Mouse (Mus musculus) forebrain, embryonic 12.5 days (tissue): ENCODE measurements at regions not wholly inside any gene's neighbourhood (a gene's known extent, or its start where the extent isn't known, plus 50 kb on each side); places are given as distances from the start of the nearest gene placed in this dataset.
A peak's percentile ranks its signal among the peaks of the same experiment; 100 is the strongest.

Experiments
- ATAC-seq: fragments of 200-750 bp; cut with Nextera tagmentation; 2 replicates; pipeline ENCODE4 v1.8.0; 2017; ENCODE audit warnings: moderate TSS enrichment; ENCODE audit not compliant: low FRiP score
- H3K27ac ChIP-seq: fragments of 300-500 bp; sonication (generic); 2 replicates; pipeline ENCODE4 v1.5.1; 2016; ENCODE audit warnings: mild to moderate bottlenecking
- H3K27me3 ChIP-seq: fragments of 300-500 bp; sonication (generic); 2 replicates; pipeline ENCODE4 v1.6.1; 2016; ENCODE audit warnings: mild to moderate bottlenecking
- H3K36me3 ChIP-seq: fragments of 300-500 bp; sonication (generic); replicated peaks from 2 replicates; pipeline ENCODE4 v1.6.1; 2016; ENCODE audit warnings: mild to moderate bottlenecking
- H3K4me1 ChIP-seq: fragments of 300-500 bp; sonication (generic); 2 replicates; pipeline ENCODE4 v1.6.1; 2016
- H3K4me2 ChIP-seq: fragments of 300-500 bp; sonication (generic); 2 replicates; pipeline ENCODE4 v1.6.1; 2016; ENCODE audit warnings: mild to moderate bottlenecking, moderate library complexity
- H3K4me3 ChIP-seq: fragments of 300-500 bp; sonication (generic); replicated peaks from 2 replicates; pipeline ENCODE4 v1.5.1; 2016; ENCODE audit warnings: mild to moderate bottlenecking
- H3K9ac ChIP-seq: fragments of 300-500 bp; sonication (generic); 2 replicates; pipeline ENCODE4 v1.6.1; 2016; ENCODE audit warnings: mild to moderate bottlenecking
- H3K9me3 ChIP-seq: fragments of 300-500 bp; sonication (generic); 2 replicates; pipeline ENCODE4 v1.6.1; 2016
- WGBS: fragments of 180-500 bp; shearing (Covaris S2); methylation state at CpG from one replicate; pipeline ENCODE4 v1.1.7; 2016; 5-methylcytosine and 5-hydroxymethylcytosine counted together

DNA sequence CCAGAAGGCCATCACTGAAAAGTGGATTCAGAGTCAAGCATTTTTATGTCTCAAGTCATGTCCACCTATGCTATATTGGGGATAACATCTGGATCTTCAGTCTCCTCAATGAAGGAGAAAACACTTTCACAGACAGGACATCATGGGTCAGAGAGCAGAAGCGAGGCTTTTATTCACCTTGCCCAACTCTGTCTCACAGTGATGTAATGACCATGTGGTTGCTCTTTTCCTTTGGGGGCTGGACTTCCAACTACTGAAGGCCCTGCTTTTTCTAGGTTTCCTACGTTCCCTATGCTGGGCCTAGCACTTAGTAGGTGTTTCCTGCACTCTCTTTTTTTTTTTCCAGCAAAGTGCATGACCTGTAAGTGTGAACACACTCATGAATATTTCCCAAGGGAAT lies 130.4 kb downstream of the 4933412E24Rik start:
- Histone ChIP-seq H3K4me2 (no peak overlapping the region), H3K36me3 (no peaks in the 10 kb centered on the region), H3K4me1 (no peaks in the 10 kb centered on the region), H3K4me3 (no peak overlapping the region), H3K9ac (no peak overlapping the region), H3K9me3 (no peaks in the 10 kb centered on the region), H3K27ac (no peak overlapping the region), H3K27me3 (no peaks in the 10 kb centered on the region)
- WGBS, result 79% methylated on average over 2 of the region's 2 CpGs
- no peak for ATAC-seq

DNA sequence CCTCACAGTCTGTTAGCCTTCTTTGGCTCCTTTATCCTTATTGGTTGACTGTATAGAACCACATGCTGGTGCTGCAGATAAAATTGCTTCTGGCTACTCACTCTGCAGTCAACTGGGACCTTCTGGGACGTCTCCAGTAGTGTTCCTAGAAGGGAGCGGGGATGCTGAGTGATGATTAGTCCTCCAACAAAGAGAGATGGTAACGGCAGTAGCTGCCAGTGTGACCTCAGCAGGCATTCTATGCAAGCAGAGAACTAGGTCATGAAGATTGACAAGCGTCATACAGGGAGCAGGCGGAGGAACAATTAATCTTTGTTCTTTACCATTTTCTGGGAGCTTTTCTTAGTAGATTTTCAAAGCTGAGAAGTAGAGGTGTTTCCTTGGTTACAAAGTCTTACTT lies 134.0 kb downstream of the 4933412E24Rik start:
- ATAC-seq, result no peak
- Histone ChIP-seq H3K4me1 (no peaks in the 10 kb centered on the region), H3K36me3 (no peaks in the 10 kb centered on the region), H3K9me3 (no peaks in the 10 kb centered on the region), H3K4me2 (no peak overlapping the region), H3K9ac (no peak overlapping the region), H3K27ac (no peak overlapping the region), H3K27me3 (no peaks in the 10 kb centered on the region), H3K4me3 (no peak overlapping the region)
- WGBS, result 72% methylated on average over 5 of the region's 5 CpGs

DNA sequence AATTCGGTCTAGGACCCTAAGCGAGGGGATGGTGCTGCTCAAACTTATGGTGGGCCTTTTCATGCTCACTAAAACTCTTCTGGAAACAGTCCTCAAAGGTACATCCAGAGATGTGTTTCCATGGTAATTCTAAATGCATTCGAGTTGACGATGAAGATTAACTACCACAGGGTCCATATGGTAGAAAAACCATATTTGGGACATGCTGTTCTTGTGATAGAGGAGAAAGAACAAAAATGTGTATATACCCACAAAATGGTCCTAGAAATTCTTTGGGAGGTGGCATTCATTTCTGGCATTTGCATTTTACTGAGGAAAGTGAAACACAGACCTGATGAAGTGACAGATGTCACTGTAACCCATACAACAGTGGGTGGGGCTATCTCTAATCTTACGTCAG lies 136.0 kb downstream of the 4933412E24Rik start:
- no peak overlapping the region for H3K27ac ChIP-seq
- no peaks in the 10 kb centered on the region for H3K27me3 ChIP-seq
- no peaks in the 10 kb centered on the region for H3K9me3 ChIP-seq
- no peak overlapping the region for H3K4me2 ChIP-seq
- H3K4me3 ChIP-seq, result no peak overlapping the region
- ATAC-seq, result no peak
- WGBS, result 92% methylated on average over 5 of the region's 5 CpGs
- H3K36me3 ChIP-seq, result no peaks in the 10 kb centered on the region
- no peak overlapping the region for H3K9ac ChIP-seq
- H3K4me1 ChIP-seq, result no peaks in the 10 kb centered on the region

DNA sequence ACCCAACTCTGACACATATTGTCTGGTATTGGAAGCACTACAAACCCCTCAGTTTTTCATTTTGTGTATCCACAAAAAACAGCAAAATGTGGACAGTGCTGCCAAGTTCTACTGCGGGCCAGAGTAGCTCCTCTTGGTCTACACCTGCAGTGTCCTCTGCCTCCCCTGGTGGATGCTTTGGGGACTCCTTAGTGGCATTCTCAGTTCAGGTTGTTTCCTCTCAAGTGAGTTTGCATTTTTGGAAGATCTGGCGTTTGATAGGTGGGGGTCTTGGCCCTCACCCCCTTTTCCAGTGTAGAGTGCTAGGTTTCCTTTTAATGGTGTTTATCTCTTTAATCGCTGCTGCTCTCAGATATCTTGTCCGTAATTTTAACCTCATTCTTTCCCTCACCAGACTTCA lies 137.1 kb downstream of the 4933412E24Rik start:
- Histone ChIP-seq H3K27me3 (no peaks in the 10 kb centered on the region), H3K36me3 (no peaks in the 10 kb centered on the region), H3K9ac (no peak overlapping the region), H3K27ac (no peak overlapping the region), H3K4me3 (no peak overlapping the region), H3K9me3 (no peaks in the 10 kb centered on the region), H3K4me1 (no peaks in the 10 kb centered on the region), H3K4me2 (no peak overlapping the region)
- no peak for ATAC-seq
- WGBS, result 87% methylated on average over 4 of the region's 4 CpGs

DNA sequence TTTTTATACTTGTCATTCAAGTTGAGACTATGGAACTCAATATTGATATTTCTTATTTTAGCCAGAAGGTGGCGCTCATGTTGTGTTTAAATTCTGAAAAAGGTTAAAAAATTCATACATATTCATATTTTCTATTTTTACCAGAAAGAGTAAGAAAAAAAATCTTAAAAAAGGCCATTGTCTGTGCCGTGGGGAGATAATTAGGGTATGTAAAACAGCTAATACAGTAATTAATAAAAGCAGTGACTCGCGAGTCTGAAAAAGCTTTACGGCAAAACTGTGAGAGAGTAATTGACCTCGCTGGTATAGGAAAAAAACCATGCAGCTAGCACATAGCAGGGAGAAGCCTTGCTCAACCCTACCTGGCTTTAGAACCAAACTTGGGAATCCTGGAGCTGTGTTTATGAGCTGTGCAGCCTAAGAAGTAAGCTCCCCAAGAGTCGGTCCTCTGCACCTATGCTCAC lies 140.1 kb downstream of the 4933412E24Rik start:
- Histone ChIP-seq H3K4me2 (no peak overlapping the region), H3K4me3 (no peak overlapping the region), H3K9me3 (no peaks in the 10 kb centered on the region), H3K9ac (no peak overlapping the region), H3K4me1 (no peaks in the 10 kb centered on the region), H3K27ac (no peak overlapping the region), H3K36me3 (no peaks in the 10 kb centered on the region), H3K27me3 (no peaks in the 10 kb centered on the region)
- WGBS, result 59% methylated on average over 7 of the region's 7 CpGs
- ATAC-seq, result no peak

DNA sequence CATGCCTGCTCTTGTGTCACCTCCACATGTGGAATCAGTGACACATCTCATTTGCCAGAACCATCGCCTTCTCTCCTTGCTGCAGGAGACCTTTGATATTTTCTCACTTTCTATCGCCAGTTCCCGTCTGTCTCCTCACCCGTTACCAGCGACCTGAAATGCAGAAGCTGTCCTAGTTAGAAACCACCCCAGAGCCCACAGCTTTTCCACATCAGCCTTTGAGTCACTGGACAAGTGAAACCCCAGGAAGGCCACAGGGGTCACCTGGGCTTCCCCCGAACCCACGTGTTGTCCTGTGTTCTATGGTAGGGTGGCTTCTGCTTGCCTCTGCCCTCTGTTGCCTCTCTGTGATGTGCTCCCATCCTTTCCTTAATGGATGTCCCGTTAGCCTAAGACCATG lies 149.7 kb downstream of the 4933412E24Rik start:
- Histone ChIP-seq H3K4me2 (no peak overlapping the region), H3K4me3 (no peak overlapping the region), H3K9me3 (no peaks in the 10 kb centered on the region), H3K9ac (no peak overlapping the region), H3K36me3 (no peaks in the 10 kb centered on the region), H3K27me3 (peaks cover 6% of the 10 kb centered on the region; the same call in 1 of the 2 replicates), H3K4me1 (no peaks in the 10 kb centered on the region), H3K27ac (no peak overlapping the region)
- whole genome bisulfite sequencing, result 92% methylated on average over 8 of the region's 8 CpGs
- no peak for ATAC-seq

DNA sequence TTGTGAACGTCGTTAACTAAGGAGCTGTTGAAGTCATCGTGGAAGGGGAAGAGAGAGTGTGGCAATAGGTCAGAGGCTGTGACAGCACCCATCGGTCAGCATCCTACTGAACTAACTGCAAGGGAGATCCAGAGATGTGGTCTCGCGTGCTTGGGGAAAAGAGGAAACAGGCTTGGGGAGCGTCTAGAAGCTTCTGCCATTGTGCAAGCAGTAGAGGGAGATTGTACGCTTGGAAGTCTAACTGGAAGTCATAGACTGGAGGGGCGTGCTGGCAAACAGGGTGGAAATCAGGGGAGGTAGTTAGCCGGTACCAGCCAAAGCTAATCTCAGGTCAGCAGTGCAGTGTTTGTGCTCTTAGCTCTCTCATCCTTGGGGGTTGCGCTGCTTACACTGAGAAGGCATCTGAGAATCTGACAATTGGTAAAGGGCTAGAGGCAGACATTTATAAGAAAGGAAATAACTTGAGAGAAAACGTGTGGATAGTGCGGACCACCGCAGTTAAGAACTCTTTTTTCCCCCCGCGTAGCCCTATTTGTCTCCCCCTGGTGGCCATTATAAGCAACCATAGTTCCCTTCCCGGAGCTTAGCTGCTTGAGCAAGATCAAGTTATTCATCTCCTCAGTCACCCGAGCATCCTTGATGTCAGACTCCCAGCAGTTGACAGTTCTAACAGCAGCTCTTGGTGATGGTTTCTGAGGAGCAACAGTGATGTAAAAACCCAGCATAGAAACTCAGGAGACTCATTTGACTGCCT lies 151.5 kb downstream of the 4933412E24Rik start:
- H3K27me3 ChIP-seq, result peaks cover 6% of the 10 kb centered on the region; the same call in 1 of the 2 replicates

DNA sequence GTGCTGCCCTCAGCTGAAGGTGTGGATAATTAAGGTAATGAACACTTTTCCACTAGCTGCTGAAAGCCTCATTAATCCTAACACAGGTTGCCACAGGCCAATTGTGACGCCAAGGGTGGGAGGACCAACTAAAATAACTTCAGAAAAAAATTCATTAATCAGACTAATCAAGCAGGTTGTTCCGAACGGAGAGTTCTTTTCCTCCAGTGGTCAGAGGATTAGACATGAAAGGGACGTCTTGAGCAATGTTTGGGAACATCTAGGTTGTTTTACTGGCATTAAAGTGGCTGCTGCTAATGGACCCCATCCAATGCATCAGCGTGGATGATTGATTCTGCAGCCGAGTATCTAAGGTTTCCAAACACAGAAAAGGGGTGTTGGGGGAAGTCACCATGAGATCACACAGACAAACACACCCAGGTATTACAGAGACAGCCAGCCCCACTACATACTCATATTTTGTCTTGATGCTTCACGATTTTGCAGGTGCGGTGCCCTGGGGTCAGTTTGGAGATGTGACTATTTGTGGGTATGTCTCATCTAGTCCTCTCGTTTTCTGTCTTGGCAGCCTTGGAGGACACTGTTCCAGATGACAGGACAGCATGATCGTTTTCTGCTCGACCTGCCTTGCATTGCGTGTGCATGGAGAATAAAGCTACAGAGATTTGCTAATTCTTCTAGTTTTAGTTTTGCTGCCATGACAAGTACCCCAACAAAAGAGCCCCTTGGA lies 164.0 kb downstream of the 4933412E24Rik start:
- Histone ChIP-seq H3K4me3 (no peak overlapping the region), H3K4me2 (no peak overlapping the region), H3K36me3 (no peaks in the 10 kb centered on the region), H3K9ac (no peak overlapping the region), H3K27ac (no peak overlapping the region), H3K9me3 (no peaks in the 10 kb centered on the region), H3K4me1 (no peaks in the 10 kb centered on the region), H3K27me3 (no peaks in the 10 kb centered on the region; the same call in 1 of the 2 replicates)
- ATAC-seq, result no peak
- WGBS, result 70% methylated on average over 12 of the region's 12 CpGs

More for the DNA sequence above, 151.5 kb downstream of the 4933412E24Rik start:
- no peaks in the 10 kb centered on the region for H3K36me3 ChIP-seq
- H3K4me1 ChIP-seq, result no peaks in the 10 kb centered on the region
- no peak overlapping the region for H3K27ac ChIP-seq
- no peak overlapping the region for H3K4me3 ChIP-seq
- H3K4me2 ChIP-seq, result peak overlapping the region; percentile 9; the same call in 1 of the 2 replicates
- no peak for ATAC-seq
- WGBS, result 55% methylated on average over 18 of the region's 18 CpGs
- H3K9ac ChIP-seq, result no peak overlapping the region
- no peaks in the 10 kb centered on the region for H3K9me3 ChIP-seq

DNA sequence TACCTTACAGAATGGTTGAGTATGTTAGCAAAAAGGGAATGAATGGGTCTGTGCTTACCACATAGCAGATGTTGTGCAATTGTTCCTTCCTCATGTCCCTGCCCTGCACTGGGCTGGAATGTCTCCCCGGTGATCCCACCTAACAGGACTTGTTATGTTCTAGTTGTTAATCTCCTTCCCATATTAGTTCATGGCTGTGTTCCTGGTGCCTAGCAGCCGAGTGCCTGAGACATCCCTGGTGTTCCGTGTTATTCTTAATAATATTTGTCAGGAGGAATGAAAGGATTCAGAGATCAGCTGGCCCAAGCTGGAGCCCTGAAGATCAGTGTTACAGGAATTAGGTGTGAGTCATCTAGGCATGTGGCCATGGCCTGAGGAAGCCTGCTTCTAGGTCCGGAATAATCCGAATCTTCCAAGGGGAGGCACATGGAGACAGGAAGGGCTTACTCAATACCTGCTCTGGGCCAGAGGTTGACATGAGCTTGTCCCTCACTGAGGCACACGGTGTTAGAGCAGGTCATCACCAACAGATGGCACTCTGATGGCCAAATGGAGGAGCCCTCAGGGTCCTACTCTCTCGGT lies 171.2 kb downstream of the 4933412E24Rik start:
- Histone ChIP-seq H3K9me3 (no peaks in the 10 kb centered on the region), H3K4me3 (no peak overlapping the region), H3K4me1 (no peaks in the 10 kb centered on the region), H3K27me3 (no peaks in the 10 kb centered on the region; the same call in 1 of the 2 replicates), H3K27ac (no peak overlapping the region), H3K9ac (no peak overlapping the region), H3K4me2 (no peak overlapping the region), H3K36me3 (no peaks in the 10 kb centered on the region)
- WGBS, result 74% methylated on average over 7 of the region's 7 CpGs
- ATAC-seq, result no peak

DNA sequence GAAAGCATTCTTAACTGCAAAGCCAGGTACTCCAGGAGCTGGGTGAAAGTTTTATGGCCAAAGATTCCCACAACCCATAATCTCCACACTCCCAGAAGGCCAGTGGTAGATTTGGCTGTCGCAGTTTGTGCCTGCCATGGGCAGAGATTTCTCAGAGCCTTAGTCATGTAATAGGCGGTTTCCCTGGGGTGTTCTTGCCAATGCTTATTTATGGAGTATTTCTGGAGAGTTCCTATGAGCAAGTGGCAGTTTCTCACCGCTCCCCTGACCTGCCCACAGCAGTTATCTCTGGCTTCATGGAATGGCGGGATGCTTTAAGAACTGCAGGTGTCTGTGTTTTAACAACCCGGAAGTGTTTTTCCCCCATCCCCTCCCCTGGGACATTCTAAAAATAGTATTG lies 179.8 kb downstream of the 4933412E24Rik start:
- ATAC-seq, result no peak
- Histone ChIP-seq H3K4me3 (no peak overlapping the region), H3K36me3 (no peaks in the 10 kb centered on the region), H3K27me3 (no peaks in the 10 kb centered on the region), H3K27ac (no peak overlapping the region), H3K9me3 (no peaks in the 10 kb centered on the region), H3K4me2 (no peak overlapping the region), H3K4me1 (no peaks in the 10 kb centered on the region), H3K9ac (no peak overlapping the region)
- 90% methylated on average over 5 of the region's 5 CpGs for WGBS

DNA sequence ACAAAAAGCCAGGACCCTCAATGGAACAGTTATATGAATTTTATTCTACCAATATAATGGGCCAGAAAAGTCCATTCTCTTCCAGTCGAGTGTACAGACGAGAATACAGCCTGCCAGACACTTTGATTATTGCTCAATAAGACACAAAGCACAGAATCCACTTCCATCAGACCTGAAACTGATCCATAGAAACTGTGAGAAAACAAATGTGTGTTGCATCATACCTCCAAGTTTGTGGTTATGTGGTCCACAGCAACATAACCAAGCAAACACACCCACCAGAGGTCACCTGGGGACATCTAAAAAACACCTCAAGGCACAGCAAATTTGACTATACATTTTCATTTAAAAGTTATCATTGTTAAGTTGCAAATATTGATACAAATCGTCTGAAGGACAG lies 183.2 kb downstream of the 4933412E24Rik start:
- no peaks in the 10 kb centered on the region for H3K27me3 ChIP-seq
- H3K36me3 ChIP-seq, result no peaks in the 10 kb centered on the region
- WGBS, result 85% methylated on average over 3 of the region's 3 CpGs
- no peak for ATAC-seq
- no peak overlapping the region for H3K27ac ChIP-seq
- H3K9ac ChIP-seq, result no peak overlapping the region
- H3K4me1 ChIP-seq, result no peaks in the 10 kb centered on the region
- no peak overlapping the region for H3K4me3 ChIP-seq
- H3K4me2 ChIP-seq, result no peak overlapping the region
- H3K9me3 ChIP-seq, result no peaks in the 10 kb centered on the region

DNA sequence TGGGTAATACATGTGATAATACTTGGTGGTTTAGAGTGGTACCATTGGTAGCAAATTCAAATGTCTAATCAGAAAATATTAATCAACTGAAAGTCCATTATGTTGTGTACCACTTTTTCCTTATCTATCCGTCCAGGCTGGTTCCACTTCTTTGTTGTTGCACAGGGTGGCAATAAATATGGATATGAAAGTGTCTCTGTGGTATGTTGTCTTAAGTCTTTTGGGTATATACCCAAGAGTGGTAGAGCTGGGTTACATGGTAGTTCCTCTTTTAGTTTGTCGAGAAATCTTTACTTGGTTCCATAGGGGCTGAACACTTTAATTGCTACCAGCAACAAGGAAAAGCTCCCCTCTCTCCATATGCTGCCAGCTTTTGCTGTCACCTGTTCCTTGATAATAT lies 184.9 kb downstream of the 4933412E24Rik start:
- H3K4me2 ChIP-seq, result no peak overlapping the region

More for the DNA sequence above, 184.9 kb downstream of the 4933412E24Rik start:
- no peaks in the 10 kb centered on the region for H3K27me3 ChIP-seq
- no peaks in the 10 kb centered on the region for H3K9me3 ChIP-seq
- H3K36me3 ChIP-seq, result no peaks in the 10 kb centered on the region
- WGBS, result 92% methylated on average over 2 of the region's 2 CpGs
- ATAC-seq, result no peak
- H3K4me3 ChIP-seq, result no peak overlapping the region
- no peak overlapping the region for H3K27ac ChIP-seq
- no peak overlapping the region for H3K9ac ChIP-seq
- no peaks in the 10 kb centered on the region for H3K4me1 ChIP-seq
